Mouse (Mus musculus) bone marrow macrophage, adult 2 months (primary cell): ENCODE results near the gene Card9. TPM values are rescaled to one million over a fixed set of nuclear protein-coding genes. Genes with fewer than 3 reads are reported as not detected.

Source experiments
- H3K27ac ChIP-seq: 2 replicates; pipeline ENCODE4 v1.5.1; 2012; ENCODE audit warnings: low read depth, low read length; ENCODE audit not compliant: insufficient read depth
- H3K4me1 ChIP-seq: 2 replicates; pipeline ENCODE4 v1.6.1; 2012; ENCODE audit warnings: low read length; ENCODE audit not compliant: control insufficient read depth, insufficient read depth
- H3K4me3 ChIP-seq: 2 replicates; pipeline ENCODE4 v1.5.1; 2012; ENCODE audit warnings: mild to moderate bottlenecking, low read length, moderate library complexity; ENCODE audit not compliant: insufficient read depth
- CTCF ChIP-seq: IDR thresholded peaks from 2 replicates; pipeline ENCODE4 v1.5.1; 2012; ENCODE audit warnings: low read depth, mild to moderate bottlenecking, low read length, moderate library complexity
- POLR2A ChIP-seq: IDR thresholded peaks from 2 replicates; pipeline ENCODE4 v1.6.1; 2012; ENCODE audit warnings: mild to moderate bottlenecking, low read depth, low read length, borderline replicate concordance
- polyA plus RNA-seq: library from polyadenylated mRNA; stranded (reverse); fragments of >200 nt; gene quantifications from 2 replicates; pipeline ENCODE4 v1.2.4, GENCODE M21; 2012; ENCODE audit not compliant: missing spikeins, insufficient read depth, insufficient read length

Card9 gene
- polyA plus RNA-seq, 1 experiment: 76.8 TPM

DNA sequence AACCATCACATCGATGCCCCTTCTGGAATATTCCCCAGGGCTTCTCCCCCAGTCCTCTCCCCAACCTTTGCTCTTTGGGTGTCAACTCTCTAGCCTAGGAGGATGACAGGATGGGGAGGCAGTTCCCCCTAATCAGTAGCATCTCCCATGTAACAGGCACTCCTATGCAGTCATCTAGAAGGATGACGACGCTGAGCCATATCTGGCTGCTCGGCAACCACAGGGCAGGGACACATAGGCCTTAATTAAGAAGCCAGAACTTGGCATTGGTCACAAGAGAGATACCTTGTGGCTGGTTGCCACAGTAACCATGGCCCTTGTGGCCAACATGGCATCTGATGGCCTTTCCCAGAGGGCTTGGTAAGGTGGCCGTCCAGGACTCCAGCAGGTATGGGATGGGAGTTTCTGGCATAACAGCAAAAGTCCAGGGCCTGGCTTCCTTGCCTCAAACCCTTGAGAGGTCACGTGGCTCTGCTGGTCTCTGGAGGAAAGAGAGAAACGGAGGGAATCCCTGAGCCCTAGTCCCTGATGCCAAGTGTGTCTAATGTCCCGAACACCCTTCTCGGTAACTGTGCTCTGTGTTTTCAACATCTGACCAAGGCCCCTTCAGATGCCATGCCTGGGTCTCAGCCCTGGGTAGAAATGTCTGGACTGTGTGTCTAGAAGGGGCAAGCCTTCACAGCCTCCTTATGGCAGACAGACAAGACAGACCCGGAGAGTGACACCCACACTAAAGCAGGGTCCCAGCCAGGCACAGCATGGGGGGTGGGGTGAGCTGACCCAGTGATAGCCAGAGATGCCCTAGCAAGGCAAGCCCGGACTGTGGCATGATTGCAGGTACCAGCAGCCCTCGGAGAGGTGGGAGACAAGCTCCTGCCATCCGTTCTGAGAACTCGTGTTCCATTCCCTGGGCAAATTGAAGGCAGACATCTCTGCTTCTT is 40.2 kb downstream of the Card9 start:
- no peak for TF ChIP-seq CTCF
- TF ChIP-seq POLR2A: no peak
- H3K4me1 ChIP-seq: peaks cover 6% of the 10 kb centered on the region; the same call in 1 of the 2 replicates
- no peak overlapping the region for H3K4me3 ChIP-seq
- no peak overlapping the region for H3K27ac ChIP-seq

DNA sequence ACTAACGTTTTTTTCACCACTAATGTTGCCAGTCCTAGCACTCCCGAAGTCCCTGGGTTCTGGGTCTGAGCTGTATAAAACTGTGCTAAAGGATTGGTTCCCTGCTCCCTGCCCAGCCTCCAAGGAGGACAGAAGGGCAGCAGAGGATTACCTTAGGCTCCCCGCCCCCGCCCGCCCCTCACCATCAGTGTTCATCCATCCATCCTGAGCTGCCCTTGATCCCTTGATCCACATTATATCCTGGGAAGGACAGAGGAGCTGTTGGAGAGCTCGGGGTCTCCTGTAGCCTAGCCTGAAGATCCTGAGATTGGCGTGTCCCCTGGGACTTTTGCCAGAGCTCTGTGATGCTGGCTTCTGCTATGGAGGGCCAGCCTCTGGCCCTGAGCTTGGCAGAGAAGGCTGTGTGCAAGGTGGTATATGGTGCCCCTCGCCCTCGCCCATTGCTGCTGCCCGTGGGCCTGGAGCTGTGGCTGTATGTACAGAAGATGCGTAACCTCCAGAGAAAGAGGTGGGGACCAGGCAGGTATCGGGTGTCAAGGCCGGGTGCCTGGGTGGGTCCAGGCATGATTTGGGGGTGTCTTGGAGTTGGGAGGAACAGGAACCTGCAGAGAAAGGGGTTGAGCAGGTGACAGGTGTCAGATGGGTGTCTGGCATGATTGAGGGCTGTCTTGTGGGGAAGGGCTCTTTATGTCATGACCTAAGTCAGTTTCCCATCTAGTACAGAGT is 41.0 kb downstream of the Card9 start:
- no peak overlapping the region for H3K4me3 ChIP-seq
- TF ChIP-seq CTCF (no peak), POLR2A (no peak)
- H3K4me1 ChIP-seq: peaks cover 6% of the 10 kb centered on the region; the same call in 1 of the 2 replicates
- no peak overlapping the region for H3K27ac ChIP-seq

DNA sequence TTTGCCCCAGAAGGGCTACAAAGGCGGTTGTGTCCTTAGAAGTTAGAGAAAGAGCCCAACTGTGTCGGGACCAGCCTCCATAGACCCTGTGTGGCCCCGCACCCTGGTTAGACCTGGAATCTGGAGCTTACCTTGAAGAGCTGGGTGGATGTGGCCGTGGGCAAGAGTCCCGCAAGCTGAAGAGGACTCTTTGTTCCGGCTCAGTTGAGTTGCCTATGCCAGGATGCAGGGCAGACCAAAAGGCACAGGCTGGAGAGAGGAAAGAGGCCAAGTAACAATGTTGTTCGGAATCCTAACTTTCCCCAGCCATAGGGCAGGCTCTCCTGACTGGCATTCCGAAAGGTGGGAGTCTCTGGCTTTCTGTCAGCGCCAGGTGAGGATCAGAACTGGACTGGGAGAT is 41.6 kb downstream of the Card9 start:
- no peak overlapping the region for H3K4me3 ChIP-seq
- no peak overlapping the region for H3K27ac ChIP-seq
- TF ChIP-seq CTCF (no peak), POLR2A (no peak)
- peaks cover 6% of the 10 kb centered on the region; the same call in 1 of the 2 replicates for H3K4me1 ChIP-seq

DNA sequence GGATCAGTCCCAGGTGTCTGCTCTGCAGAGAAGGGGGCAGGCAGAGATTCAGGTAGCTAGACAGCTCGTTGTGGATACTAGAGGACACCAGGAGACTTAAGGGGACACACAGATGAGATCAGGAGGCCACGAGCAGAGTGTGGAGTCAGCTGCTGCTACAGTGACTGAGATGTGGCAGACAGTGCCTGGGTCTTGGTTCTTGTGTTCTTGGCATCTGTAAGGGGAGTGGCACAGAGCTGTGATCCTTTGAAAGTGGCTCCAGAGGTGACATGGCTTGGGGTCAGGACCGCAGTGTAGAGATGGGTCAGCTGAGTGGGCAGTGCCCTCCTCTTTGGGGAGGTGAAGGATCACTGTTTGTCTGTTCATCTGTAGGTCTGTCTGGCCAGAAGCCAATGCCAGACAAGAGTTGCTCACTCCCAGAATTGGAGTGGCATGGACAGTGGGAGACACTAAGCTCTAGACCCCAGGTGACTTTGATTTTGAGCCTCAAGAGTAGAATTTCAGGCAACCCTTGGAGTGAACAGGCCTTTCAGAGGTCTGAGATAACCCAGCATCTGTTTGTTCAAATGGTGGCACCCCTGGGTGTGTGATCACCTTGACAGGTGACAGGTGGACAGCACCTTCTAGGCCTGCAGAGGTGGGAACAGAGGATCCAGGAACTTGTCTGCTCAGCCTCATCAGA is 42.6 kb downstream of the Card9 start:
- no peak overlapping the region for H3K4me3 ChIP-seq
- no peak for TF ChIP-seq CTCF
- no peak for TF ChIP-seq POLR2A
- H3K27ac ChIP-seq: no peak overlapping the region
- peaks cover 6% of the 10 kb centered on the region; the same call in 1 of the 2 replicates for H3K4me1 ChIP-seq

DNA sequence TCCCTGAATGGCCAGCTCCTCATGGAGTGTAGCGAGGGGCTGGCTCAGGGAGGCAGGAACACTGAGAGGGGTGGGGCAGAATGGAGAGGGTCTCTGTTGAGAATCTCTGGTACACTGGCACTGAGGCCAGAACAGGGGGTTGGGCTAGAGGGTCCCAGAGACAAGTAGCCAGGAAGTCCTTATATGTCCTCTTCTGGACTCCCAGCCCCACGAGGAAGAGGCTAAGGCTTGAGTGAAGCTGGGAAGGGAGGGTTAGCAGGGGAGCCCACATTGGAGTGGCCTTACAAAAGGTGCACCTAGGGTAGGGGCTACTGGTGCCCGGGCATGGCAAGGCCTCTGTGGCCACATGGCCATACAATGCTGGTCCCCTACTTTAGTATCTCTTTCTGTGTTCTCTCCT is 43.3 kb downstream of the Card9 start:
- H3K4me3 ChIP-seq: no peak overlapping the region
- H3K27ac ChIP-seq: no peak overlapping the region
- no peak for TF ChIP-seq CTCF
- no peak for TF ChIP-seq POLR2A
- H3K4me1 ChIP-seq: peaks cover 6% of the 10 kb centered on the region; the same call in 1 of the 2 replicates

DNA sequence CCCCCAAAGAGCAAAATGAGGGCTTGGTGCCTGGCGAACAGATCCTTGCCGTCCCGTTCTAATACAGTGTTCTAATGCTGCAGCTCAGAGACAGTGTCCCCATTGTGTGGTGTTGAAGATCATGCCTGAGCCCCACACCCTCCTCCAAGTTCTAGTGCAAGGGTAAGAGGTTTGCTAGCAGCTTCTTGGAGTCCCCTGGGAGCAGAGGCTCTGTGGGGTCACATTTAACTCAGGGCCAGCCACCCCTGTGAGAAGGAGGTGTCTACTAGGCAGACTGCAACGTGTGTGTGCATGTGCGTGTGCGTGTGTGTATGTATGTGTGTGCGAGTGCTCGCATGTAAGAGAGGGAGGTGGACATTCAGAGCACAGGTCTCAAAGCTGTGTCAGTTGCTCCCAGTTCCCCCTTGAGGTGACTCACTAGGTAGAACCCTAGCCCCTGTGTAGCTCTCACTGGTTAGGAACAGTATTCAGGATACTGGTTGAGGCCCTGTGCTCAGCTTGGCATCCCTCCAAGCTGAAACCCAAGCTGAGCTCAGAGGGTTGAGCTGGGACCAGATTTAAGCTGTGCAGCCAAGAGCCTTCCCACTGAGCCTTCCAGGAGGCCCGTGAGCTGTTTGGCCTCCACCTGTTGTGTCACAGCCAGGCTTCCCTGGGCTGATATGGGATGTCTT is 44.0 kb downstream of the Card9 start:
- Histone ChIP-seq H3K4me1 (peaks cover 9% of the 10 kb centered on the region), H3K4me3 (no peak overlapping the region), H3K27ac (no peak overlapping the region)
- TF ChIP-seq POLR2A (no peak), CTCF (no peak)

DNA sequence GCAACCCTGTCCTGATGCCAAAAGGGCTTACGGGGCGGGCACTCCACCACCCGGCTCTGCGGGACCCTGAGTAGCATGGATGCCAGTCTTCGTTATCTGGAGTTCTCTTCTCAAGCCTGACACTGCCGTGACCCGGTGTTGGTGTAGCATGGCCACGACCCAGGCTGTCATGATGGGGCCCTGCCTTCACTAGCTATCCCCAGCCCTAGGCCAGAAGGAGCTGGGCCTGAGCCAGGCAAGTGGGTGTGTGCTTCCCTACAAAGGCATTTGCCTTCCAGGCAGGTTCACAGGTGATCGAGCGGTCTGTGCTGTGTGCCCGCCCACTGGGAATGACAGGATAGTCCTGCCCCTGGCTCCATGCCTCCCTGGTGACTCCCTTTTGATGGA is 44.8 kb downstream of the Card9 start:
- Histone ChIP-seq H3K4me3 (peak overlapping the region; percentile 80), H3K27ac (no peak overlapping the region), H3K4me1 (peaks cover 12% of the 10 kb centered on the region)
- TF ChIP-seq CTCF (no peak), POLR2A (no peak)

DNA sequence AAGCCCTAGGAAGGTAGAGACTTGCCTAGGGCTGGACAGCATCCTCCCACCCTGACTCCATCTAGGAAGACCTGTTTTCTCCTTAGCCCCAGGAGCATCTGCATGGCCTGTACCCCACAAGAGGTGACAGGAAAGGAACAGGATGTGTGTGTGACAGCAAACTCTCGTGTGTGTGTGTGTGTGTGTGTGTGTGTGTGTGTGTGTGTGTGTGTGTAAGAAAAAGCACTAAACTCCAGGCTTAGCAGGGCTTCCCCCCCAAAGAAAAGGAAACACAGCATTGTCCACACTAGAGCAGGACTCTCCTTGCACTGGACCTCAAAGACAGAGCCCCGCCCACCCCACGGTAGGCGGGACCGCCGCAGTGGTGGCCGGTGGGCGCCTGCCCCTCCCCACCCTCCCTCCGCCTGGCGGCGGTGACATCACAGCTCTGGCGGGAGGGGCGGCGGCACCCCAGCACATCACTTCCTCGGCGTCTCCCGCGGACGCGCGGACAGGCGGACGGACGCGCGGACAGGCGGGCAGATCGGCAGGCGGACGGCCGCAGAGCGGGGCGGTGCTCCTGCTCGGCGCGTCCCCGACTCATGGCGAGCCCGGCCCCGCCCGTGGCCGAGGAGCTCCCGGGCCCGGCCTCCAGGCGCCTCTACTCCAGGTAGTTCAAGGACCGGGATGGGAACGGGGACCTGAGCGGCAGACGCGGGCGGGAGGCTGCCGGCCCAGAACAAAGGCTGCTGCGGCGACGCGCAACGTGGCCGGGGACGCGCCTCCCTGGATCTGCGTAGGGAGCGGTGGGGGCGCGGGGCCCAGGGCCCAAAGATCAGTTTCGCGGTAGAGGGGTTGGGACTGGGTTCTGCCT is 45.4 kb downstream of the Card9 start, which contains the start of gene Gpsm1:
TSS of gene Gpsm1 (plus strand) at position 444 of the 853 bp plus-strand sequence.
- Histone ChIP-seq H3K4me1 (peaks cover 12% of the 10 kb centered on the region), H3K27ac (no peak within 1 kb of the TSS), H3K4me3 (peak within 1 kb of the TSS; percentile 80)
- TF ChIP-seq CTCF (no peak), POLR2A (no peak)
